Mouse (Mus musculus): Measurements from ENCODE around the gene Nol4l.

The Nol4l gene

GRCm38 (mm10) chr2:153484071-153484470 lies 45.7 kb downstream of the Nol4l start:
- no peak for DNase-seq (ENCODE audit: extremely low read depth, low read depth, low spot score)

- DNase-seq (ENCODE audit: extremely low read depth, low read depth, low spot score) = no peak
These were observed 46.4 kb downstream of the Nol4l start for GRCm38 (mm10) chr2:153483118-153483983.

- no peak for DNase-seq (ENCODE audit: extremely low read depth, low read depth, low spot score)
These were observed 48.0 kb downstream of the Nol4l start for GRCm38 (mm10) chr2:153481861-153482120.

GRCm38 (mm10) chr2:153481108-153481860 lies 48.5 kb downstream of the Nol4l start:
- no peak for DNase-seq (ENCODE audit: extremely low read depth, low read depth, low spot score)

- no peak for DNase-seq (ENCODE audit: extremely low read depth, low read depth, low spot score)
These were observed 50.3 kb downstream of the Nol4l start for GRCm38 (mm10) chr2:153479486-153479885.

- DNase-seq (ENCODE audit: extremely low read depth, low read depth, low spot score) = no peak
These were observed 51.2 kb downstream of the Nol4l start for GRCm38 (mm10) chr2:153478583-153478982.

GRCm38 (mm10) chr2:153475114-153476112 lies 54.4 kb downstream of the Nol4l start:
- DNase-seq (ENCODE audit: extremely low read depth, low read depth, low spot score) = no peak

GRCm38 (mm10) chr2:153470983-153471382 lies 58.8 kb downstream of the Nol4l start:
- DNase-seq (ENCODE audit: extremely low read depth, low read depth, low spot score) = peak; percentile 8

GRCm38 (mm10) chr2:153469764-153470163 lies 60.0 kb downstream of the Nol4l start:
- no peak for DNase-seq (ENCODE audit: extremely low read depth, low read depth, low spot score)

- DNase-seq (ENCODE audit: extremely low read depth, low read depth, low spot score) = no peak
These were observed 60.5 kb downstream of the Nol4l start for GRCm38 (mm10) chr2:153469317-153469716.

GRCm38 (mm10) chr2:153467372-153467771 lies 62.4 kb downstream of the Nol4l start:
- no peak for DNase-seq (ENCODE audit: extremely low read depth, low read depth, low spot score)

GRCm38 (mm10) chr2:153463257-153463656 lies 66.5 kb downstream of the Nol4l start:
- DNase-seq (ENCODE audit: extremely low read depth, low read depth, low spot score) = no peak

GRCm38 (mm10) chr2:153458022-153458441 lies 71.7 kb downstream of the Nol4l start:
- no peak for DNase-seq (ENCODE audit: extremely low read depth, low read depth, low spot score)

- DNase-seq (ENCODE audit: extremely low read depth, low read depth, low spot score) = no peak
These were observed 72.3 kb downstream of the Nol4l start for GRCm38 (mm10) chr2:153457467-153457866.

GRCm38 (mm10) chr2:153454841-153455506 lies 74.8 kb downstream of the Nol4l start:
- DNase-seq (ENCODE audit: extremely low read depth, low read depth, low spot score) = no peak

GRCm38 (mm10) chr2:153453961-153454759 lies 75.6 kb downstream of the Nol4l start:
- no peak for DNase-seq (ENCODE audit: extremely low read depth, low read depth, low spot score)

GRCm38 (mm10) chr2:153448519-153448918 lies 81.3 kb downstream of the Nol4l start:
- no peak for DNase-seq (ENCODE audit: extremely low read depth, low read depth, low spot score)

GRCm38 (mm10) chr2:153447719-153448118 lies 82.1 kb downstream of the Nol4l start:
- DNase-seq (ENCODE audit: extremely low read depth, low read depth, low spot score) = no peak

GRCm38 (mm10) chr2:153446476-153446875 lies 83.3 kb downstream of the Nol4l start:
- DNase-seq (ENCODE audit: extremely low read depth, low read depth, low spot score) = no peak

- DNase-seq (ENCODE audit: extremely low read depth, low read depth, low spot score) = no peak
These were observed 83.8 kb downstream of the Nol4l start for GRCm38 (mm10) chr2:153446017-153446408.
